Mouse (Mus musculus): ENCODE measurements around the gene Fam180a.

- no peak for TF ChIP-seq CTCF (IDR thresholded peaks at IDR 0.05; ENCODE audit: extremely low read depth, insufficient read length, insufficient replicate concordance, low read depth, low read length)
- no peak for TF ChIP-seq POLR2A (IDR thresholded peaks at IDR 0.05; ENCODE audit: low read depth, low read length)
These were observed 23.4 kb downstream of the Fam180a start for GRCm38 (mm10) chr6:35302581-35302980.

Data from small intestine, adult 2 months (tissue).